Mouse (Mus musculus): ENCODE results near the gene Bmper.

GRCm38 (mm10) chr9:23377831-23378730, 155.2 kb downstream of the Bmper start:
- TF ChIP-seq CTCF (IDR thresholded peaks at IDR 0.05) (no peak), EP300 (IDR thresholded peaks at IDR 0.05) (no peak)

Measured in lung, postnatal 0 days (tissue).